Mouse (Mus musculus) hematopoietic stem cell, adult 5-6 weeks (primary cell): Measurements from ENCODE around the gene Plrg1. TPM values are rescaled to one million over a fixed set of nuclear protein-coding genes. Genes with fewer than 3 reads are reported as not detected.

ENCODE experiments used
- ATAC-seq, 2 experiments: fragments of 125-278 bp in 1 of 2; replicated peaks in 1 of 2; 2 replicates each; pipeline ENCODE4 v1.8.0; 2016 to 2017; ENCODE audit warnings: inconsistent platforms in 2 of 2, mild to moderate bottlenecking in 2 of 2, moderate number of reproducible peaks in 2 of 2, low read depth in 1 of 2, moderate TSS enrichment in 1 of 2; ENCODE audit not compliant: low FRiP score in 2 of 2, poor library complexity in 2 of 2, severe bottlenecking in 2 of 2, insufficient read depth in 1 of 2, low TSS enrichment in 1 of 2
- total RNA-seq: library from RNA; stranded (forward); fragments of 172-1452, 232-1000 nt; gene quantifications from 2 replicates; pipeline ENCODE4 v1.2.3, GENCODE M21; 2017

The Plrg1 gene
- total RNA-seq, 1 experiment from 2014 or later, result 87.0 TPM

GRCm38 (mm10) chr3:83111485-83112261 lies 56.4 kb downstream of the Plrg1 start:
- ATAC-seq, result no peak

- no peak for ATAC-seq
These were observed 57.5 kb downstream of the Plrg1 start for GRCm38 (mm10) chr3:83112869-83113268.

GRCm38 (mm10) chr3:83114946-83115345 lies 59.6 kb downstream of the Plrg1 start:
- no peak for ATAC-seq

- no peak for ATAC-seq
These were observed 62.3 kb downstream of the Plrg1 start for GRCm38 (mm10) chr3:83117592-83117991.

Other genes with a start within 250 kb of the Plrg1 start
- gene Rbm46, start 179.0 kb upstream of the Plrg1 start, total RNA-seq, result 0.63 TPM in 1 of 2 replicates, not detected in the other
- gene Lrat, start 151.5 kb upstream of the Plrg1 start, total RNA-seq, result not detected in 2 replicates
- gene Fgg, start 47.8 kb upstream of the Plrg1 start, total RNA-seq, result not detected in 2 replicates
- not detected in 2 replicates for gene Fga, start 29.4 kb upstream of the Plrg1 start, total RNA-seq
- gene Fgb, start 5.7 kb upstream of the Plrg1 start, total RNA-seq, result not detected in 2 replicates
- not detected in 2 replicates for gene Dchs2, start 72.4 kb downstream of the Plrg1 start, total RNA-seq